Mouse (Mus musculus) liver, postnatal 0 days (tissue): ENCODE data around the gene Unk.

Experiments used
- CTCF ChIP-seq: sonication (generic); IDR thresholded peaks from 2 replicates; pipeline ENCODE4 v1.5.1; 2016; ENCODE audit warnings: antibody characterized with exemption, low read depth
- EP300 ChIP-seq: IDR thresholded peaks from 2 replicates; pipeline ENCODE4 v1.6.1; 2016; ENCODE audit warnings: antibody characterized with exemption, low read depth, mild to moderate bottlenecking

- TF ChIP-seq CTCF (0 out of 2 replicates have a peak, but pooled peaks have one; percentile 2), EP300 (peak; percentile 96)
Measured at GRCm38 (mm10) chr11:116030088-116030897, at the start of gene Unk.
